Mouse (Mus musculus): ENCODE measurements around the gene Egfr.
A peak's percentile ranks its signal among the peaks of the same experiment; 100 is the strongest.

Gene Egfr

DNA sequence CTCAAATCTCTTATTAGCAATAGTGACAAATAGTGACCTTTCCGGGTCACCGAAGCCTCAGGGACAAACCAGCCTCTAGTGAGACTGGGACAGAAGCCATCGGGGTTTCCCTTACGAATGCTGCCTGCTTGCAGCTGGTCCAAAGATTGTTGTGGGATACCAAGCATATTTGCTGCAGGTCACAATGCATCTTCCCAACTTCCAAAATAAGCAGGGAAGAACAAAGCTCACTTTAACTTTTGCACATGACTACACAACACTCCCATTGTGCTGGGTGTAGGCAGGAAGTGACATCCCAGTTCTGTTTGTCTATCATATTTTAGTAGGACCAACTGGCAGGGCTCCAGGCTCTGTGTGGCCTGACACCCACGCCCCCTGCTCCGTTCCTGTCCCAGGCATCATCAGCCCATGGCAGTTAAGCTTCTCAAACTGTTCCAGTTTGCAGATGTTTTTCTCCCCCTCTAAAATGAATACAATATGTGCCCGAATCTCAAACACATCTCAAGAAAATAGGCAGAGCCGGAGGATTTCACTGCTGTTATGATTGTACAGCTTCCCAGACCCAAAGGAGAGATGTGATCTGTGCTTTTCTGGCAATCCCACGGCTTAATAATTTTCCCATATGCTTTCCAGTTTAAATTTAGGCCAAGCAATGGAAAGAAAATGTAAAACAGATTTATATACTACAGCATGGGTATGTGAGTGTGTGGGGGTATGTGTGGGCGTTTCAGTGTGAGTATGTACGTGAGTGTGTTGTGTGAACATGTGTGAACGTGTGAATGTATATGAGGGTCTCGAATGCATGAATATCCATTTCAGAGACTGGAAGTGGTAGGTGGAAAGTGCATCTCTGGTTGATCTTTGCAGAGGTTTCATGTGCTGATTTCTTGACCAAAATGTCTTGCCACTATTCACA lies 143.7 kb downstream of the Egfr start:
- DNase-seq (ENCODE audit: low read depth, low spot score): no peak

DNA sequence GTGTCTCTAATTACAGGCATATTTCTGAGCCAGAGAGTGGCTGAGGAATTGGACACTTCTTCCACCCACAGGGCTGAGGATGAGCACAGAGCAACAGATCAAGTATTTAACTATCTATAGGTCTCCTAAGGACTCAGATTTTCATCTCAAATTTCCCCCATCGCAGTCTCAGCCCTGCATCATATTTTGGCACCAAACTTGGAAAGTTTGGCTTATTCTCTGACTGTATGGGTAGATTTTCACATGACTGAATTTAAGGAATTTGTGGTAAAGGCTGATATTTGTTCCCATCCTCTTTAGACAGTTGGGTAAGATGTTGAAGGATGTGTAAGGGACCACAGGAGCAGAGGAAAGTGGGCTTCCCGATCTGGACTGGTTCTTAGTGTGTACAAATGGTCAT lies 145.7 kb downstream of the Egfr start:
- no peak for DNase-seq (ENCODE audit: low read depth, low spot score)

DNA sequence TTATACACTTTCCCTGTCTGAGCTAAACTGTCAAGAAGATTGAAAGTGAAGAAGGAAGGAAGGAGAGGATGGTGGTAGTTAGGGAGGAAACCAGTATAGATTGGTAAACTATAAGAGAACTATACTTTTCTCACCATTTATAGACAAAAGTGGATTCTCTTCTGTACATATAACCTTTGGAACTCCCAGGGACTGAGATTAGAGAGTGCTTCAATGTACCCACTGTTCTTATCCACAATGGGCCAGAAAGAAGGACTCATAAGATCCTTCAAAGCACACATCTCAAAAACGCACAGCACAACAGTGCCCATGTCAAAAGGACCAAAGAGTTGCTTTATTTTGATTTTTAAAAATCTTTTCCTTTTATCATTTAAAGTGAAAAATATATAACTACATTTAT lies 148.2 kb downstream of the Egfr start:
- no peak for DNase-seq (ENCODE audit: low read depth, low spot score)

DNA sequence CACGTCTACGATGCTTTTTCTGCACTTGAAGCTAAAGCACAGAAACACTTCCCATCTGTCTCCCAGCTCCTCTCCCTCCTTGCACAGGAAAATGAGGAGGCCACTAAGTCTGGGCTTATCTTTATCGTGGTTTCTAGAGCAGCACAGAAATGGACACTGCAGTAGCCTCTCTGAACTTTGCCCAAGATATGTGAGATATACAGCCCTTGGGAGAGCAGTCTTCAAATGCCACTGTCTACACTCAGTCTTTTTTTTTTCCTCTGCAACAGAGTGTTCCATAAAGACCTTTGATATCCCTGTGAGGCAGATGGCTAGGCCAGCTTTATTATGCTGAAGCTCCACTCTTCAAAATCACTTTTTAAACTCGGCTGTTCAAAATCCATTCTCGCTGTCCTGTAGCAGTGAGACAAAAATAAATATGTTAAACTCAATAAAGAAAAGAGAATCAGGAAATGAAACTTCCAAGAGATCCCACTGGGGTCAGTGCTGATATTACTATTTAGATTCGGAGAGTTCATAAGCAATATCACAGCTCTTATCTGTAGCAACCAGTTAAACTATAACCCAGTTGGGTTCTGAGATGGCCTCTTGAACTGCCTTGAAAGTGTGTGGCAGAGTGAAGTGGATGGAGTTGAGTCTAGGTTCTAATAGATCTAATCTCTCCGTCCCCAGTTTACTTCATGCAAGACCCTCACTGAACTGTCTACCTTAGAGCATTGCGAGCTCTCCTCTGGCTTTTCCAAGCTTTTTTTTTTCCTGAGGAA lies 148.8 kb downstream of the Egfr start:
- no peak for DNase-seq (ENCODE audit: low read depth, low spot score)

DNA sequence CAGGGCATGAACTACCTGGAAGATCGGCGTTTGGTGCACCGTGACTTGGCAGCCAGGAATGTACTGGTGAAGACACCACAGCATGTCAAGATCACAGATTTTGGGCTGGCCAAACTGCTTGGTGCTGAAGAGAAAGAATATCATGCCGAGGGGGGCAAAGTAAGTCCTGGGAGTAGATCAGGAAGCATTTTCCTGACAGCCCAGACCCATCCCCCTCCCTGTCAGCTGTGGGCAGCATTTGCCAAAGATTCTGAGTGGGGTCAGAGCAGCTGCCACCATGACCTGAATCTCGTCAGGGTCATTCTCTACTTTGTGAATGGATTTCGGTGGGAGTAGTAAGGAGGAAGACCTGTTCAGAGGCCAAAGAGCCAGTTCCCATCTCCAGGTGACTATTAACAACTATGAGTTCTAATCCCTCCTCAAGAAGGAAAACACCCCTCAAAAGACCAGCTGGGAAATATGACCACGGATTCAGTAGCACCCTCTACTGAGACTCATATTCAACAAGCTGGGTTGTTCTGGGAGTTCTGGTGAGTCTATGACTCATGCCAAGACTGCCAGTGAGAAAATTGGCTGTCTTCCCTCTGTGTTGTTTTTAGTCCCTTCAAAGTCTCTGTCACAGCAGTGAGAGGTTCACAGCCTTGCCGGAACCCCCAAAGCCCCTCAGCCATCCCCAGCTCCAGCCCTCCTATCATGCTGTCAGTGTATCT lies 152.5 kb downstream of the Egfr start:
- DNase-seq (ENCODE audit: low read depth, low spot score): no peak

DNA sequence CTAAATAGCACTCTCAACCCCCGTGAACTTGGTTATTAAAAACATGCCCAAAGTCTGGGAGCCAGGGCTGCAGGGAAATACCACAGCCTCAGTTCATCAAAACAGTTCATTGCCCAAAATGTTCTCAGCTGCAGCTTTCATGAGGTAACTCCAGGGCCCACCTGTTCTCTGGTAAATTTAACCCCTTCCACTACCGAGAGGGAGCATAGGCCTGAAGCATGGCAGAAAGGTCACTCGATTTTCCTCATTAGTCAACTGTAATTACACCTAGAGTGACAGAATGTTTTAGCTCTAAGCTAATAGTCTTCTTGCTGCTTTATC lies 153.0 kb downstream of the Egfr start:
- no peak for DNase-seq (ENCODE audit: low read depth, low spot score)

DNA sequence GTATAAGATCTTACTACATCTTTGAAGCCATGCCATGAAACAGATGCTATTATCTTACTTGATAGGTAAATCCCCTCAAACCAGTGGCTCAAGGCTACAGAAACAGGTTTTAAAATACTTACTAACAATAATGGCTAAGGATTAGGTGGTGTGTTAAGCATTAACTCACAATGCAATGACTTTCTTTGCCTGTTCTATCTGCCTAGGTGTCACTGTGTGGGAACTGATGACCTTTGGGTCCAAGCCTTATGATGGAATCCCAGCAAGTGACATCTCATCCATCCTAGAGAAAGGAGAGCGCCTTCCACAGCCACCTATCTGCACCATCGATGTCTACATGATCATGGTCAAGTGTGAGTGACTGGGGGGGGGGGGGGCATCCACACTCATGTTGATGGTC lies 154.5 kb downstream of the Egfr start:
- DNase-seq (ENCODE audit: low read depth, low spot score): no peak

DNA sequence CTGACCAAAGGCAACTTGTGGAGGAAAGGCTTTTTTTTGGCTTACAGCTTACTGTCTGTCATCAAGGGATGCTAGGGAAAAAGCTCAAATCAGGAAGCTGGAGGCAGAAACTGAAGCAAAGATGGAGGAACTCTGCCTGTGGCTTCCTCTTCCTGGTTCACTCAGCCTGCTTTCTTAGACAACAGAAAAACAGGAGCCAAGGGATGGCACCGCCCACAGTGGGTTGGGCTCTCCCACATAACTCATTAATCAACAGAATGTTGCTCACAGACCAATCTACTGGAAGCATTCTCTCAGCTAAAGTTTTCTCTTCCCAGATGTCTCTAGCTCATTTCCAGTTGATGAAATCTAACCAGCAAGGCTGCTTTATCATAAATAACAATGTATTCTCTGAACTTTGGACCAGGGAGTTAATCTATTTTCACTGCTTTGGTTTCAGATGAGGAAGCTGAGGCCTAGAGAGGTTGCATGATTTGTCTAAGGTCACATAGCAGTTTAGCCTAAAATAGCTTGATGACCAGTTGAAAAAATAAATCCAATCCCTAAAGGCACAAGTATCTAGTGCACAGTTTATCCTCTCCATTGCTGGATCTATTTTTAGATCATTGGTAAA lies 155.6 kb downstream of the Egfr start:
- DNase-seq (ENCODE audit: low read depth, low spot score): no peak

DNA sequence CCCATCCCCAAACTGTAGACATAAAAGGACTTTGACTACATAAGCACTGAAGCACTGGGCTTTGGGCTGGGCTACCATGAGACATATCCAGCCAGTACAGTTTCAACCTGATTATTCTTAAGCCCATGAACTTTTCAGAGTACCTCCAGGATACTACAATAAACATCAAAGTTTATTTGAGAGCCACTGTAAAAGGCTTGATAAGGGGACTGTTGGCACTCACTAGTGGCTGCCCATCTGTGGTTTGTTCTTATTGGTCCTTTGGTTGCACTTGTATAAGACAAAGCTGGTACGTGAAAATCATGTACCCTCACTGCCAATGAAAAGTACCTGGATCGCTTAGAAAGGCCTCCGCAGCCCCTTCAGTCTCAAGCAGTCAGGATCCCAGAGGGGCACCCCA lies 162.8 kb downstream of the Egfr start:
- DNase-seq (ENCODE audit: low read depth, low spot score): no peak

DNA sequence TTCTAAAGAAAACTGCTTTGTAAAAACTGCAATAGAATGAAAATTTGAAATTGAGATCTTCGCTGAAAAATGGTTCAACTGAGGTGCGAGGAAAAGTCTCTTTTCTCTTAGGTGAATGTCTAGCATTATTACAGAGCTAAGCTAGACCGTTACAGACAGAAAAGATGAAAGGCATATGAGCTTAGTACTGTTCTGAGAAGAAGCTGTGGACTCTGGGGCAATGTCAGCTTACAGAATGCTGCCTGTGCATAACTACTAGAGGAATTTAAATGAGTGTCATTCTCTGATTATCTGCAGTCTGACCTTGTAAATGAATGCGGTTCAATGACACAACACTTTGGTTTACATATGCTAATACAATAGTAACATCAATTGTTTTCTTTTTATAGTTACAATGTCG lies 163.8 kb downstream of the Egfr start:
- no peak for DNase-seq (ENCODE audit: low read depth, low spot score)

DNA sequence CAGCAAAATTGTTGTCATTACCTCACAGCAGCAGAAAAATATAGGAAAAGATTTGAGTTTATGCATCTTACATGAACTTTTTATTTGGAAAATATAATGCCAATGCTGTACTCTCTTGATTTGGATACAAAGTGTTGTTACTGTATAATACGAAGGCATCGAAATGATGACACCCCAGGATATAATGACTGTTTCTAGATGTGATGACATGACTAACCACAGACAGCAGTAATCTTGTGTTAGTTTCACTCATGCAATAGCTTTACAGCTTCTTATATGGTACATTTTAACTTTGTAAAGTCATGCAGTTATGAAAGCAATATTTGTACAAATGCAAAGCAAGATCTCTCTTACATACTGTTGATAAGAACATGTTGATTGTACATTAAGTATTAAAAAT lies 165.5 kb downstream of the Egfr start:
- DNase-seq (ENCODE audit: low read depth, low spot score): no peak

DNA sequence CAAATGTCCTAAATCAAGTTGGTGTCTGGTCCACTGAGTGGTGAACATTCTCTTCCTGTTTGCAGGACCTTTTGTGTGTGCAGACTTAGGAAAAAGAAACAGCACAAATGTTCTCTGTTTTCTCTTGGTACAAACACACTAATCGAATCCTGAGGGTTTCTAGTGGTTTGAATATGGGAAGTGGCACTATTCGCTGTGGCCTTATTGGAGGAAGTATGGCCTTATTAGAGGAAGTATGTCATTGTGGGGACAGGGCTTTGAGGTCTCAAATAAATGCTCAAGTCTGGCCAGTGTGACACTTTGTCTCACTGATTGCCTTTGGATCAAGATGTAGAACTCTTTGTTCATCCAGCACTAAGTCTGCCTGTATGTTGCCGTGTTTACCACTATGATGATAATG lies 180.2 kb downstream of the Egfr start:
- no peak for DNase-seq (ENCODE audit: low read depth, low spot score)

DNA sequence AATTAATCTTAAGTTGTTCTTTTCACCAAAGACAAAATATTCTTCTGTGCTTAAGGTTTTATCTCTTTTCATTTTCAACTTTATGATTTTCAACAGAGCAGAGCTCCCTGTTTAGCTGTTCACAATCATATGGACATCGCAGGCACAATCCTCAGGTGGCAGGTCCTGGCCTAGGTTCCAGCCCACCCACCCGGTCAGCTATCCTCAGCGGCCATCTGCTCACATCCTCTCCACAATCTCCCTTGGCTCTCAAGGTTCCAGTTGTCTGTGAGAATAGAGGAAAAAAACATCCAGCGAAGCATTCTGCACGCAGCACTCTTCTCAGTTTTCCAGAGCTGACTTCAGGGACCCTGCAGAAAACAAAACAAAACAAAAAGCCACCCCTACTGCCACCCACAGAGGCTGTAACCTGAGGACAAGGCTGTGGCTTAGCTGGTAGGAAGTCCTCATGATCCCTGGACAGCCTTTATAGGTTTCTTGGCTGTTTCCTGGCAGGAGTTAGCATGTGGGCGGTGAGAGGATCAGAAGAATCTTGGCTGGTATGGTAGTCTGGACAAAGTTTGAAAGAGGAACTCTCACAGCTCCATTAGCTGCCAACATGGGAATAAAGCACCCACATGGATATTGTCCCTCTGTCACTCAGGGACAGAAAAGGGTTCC lies 183.7 kb downstream of the Egfr start:
- DNase-seq (ENCODE audit: low read depth, low spot score): no peak

DNA sequence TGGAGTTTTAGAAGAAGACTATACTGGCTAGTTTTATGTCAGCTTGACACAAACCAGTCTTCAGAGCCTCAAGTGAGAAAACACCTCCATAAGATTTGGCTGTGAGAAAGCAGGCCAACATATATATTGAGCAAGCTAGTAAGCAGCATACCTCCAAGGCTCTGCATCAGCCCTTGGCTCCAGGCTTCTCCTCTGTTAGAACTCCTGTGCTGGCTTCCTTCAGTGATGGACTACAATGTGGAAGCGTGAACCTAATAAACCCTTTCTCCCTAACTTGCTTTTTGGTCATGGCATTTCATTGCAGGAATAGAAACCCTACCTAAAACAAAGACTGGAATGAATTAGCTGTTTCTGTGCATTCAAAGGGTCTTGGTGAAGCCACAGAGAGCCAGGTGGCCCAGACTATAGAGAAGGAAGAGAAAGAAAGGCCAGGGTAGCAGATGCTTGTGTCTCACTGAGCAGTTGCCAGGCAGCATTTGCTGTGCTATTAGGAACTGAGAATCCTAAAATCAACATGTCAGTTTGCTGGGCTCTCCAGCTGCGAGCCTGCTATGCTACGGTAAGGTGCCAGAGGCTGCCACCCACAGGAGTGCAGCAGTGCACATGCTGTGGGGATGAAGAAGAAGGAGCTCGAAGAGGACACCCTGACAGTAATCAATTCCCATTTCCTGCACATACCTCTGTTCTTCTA lies 189.2 kb downstream of the Egfr start:
- DNase-seq (ENCODE audit: low read depth, low spot score): no peak

DNA sequence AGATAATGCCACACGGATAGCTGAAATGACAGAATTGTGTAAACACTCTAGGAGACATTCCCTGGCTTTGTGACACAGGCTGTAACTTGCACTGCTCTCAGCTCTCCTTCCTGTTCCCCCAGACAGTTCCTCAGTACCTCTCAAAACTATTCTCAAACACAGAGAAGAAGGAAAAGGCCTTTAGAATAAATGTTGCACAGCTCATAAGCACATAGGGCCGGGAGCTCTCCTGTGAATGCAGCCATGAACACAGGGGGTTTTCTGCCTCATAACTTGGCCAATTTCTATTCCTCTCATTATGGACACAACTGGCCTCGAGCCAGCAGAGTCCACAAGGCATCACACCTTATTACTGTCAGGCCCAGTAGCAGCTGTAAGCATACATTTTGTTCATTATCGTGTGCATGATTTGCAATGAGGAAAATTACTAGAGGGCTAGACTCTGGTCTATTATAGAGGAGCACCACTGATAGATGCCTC lies 190.0 kb downstream of the Egfr start:
- no peak for DNase-seq (ENCODE audit: low read depth, low spot score)

DNA sequence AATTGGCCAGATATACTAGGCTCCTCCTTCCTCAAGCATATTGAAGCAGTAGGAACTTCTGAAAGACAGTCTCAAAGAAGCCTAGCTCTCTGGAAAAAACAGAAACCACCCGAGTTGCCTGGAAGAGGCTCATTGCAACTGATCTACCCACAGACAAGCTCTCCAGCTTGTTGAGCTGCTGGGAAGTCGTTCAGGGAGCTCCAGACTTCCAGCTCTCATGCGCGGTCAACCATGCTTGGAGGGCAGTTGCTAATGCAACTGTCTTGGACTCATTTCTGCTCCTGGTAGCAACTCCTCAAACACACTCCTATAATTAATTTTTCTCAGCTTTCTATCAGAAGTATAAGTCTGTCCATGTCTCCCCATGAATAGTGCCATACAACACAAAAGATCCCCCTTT lies 191.0 kb downstream of the Egfr start:
- DNase-seq (ENCODE audit: low read depth, low spot score): no peak

DNA sequence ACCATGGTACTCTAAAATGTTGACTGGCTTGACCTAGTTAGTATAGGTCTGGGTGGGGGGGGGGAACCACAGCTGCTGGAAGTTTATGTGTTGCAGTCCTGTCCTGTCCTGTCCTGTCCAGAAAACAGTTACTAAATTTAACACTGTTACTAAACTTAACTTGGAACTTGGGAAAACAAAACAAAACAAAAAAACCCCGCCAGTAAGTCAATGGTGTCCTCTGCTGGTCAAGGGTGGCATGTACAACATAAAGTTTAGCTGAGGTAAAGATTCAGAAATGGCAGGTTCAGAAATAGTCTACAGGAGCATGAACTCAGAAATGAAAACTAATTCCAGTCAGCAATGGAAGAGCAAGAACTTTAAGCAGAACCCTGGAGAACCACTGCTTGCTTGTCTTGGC lies 196.8 kb downstream of the Egfr start:
- DNase-seq (ENCODE audit: low read depth, low spot score): peak; percentile 52

DNA sequence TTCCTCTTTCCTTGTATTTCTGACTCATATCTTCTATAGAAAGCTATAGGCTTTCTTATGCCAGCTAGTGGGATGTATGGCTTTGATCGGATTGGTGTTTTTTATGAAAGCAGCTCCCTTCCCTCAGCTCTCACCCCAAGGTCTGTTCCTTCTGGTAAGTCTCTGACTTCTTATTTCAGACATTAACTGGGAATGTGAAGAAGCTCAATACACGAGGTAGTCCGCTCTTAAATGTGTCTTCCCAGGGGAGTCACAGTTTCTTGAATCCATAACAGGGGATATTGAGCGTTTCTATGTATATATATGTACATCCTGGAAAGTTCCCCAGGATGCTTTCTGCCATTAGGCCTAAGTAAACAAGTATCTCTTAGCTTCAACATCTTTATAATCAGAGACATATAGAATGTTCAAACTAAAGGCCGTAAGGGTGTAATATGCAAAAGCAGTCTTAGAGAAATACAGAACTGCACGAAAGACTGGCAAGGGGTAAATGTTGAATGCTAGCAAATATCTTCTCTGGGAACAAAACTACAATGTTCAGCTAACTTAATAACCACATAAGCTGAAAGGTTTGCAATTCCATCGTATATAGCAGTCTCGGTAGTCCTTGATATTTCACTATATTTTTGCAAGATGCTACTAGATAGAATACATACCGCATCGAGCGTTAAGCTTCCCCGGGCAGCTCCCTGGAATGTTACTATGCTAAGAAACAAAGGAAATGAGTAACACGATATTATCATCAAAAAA lies 198.4 kb downstream of the Egfr start:
- DNase-seq (ENCODE audit: low read depth, low spot score): no peak

DNA sequence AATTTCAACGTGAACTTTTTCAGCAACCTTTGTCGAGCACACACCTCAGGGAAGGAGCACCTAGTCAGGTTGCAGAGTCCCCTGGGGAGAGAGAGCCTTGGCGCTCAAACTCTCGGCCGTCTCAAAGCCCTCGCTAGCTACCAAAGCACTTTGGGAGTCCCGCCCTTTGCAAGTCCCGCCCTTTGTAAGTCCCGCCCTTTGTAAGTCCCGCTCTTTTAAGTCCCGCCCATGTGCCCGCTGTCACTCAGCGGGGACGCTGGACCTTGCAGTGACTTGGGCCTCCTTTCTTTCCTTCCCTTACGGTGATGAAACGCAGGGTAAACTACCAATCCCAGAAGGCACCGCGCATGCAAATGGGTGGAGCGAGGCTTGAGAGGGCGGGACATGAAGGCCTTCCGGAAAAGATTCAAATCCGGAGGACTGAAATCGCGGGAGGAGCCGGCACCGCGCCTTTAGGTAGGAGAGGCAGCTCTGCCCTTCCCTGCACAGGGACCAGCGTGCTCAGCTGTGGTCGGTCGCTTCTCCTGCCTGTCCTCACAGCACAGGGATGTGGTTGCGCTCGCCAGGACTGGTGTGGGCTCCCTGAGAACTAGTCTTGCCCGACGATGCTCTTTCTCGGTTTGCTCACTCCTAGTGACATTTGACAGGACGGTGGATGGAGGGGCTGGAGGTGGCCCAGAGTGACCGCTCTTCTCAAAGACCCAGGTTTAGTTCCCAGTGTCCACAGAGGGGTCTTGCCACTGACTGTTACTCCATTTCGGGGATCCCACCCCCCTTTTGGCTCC lies 199.2 kb downstream of the Egfr start, which contains the start of gene Fbxo48:
Gene Fbxo48, plus strand, starts transcription at position 400 of the 785 bp plus-strand sequence.
- DNase-seq (ENCODE audit: low read depth, low spot score): peak; percentile 98

DNA sequence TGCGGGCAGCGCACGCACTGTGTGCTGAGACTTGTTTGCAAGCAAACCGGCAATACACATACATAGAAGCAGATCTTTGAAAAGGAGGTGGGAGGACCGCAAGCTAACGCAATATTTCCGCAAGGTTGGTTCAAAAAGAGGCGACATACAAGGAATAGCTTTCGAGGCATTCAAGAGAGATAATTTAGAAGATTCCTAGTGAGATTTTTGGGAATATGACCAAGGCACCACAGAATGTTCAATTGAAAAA lies 199.7 kb downstream of the Egfr start:
- DNase-seq (ENCODE audit: low read depth, low spot score): no peak
